Mouse (Mus musculus) testis, adult 2 months (tissue): ENCODE data around the gene Top3a. TPM values are rescaled to one million over a fixed set of nuclear protein-coding genes. Genes with fewer than 3 reads are reported as not detected.

Experiments used
- H3K27ac ChIP-seq: fragments of 200-500 bp; 2 replicates; pipeline ENCODE4 v1.5.1; 2012; ENCODE audit warnings: low read depth, low read length; ENCODE audit not compliant: control insufficient read depth, insufficient read depth
- H3K27me3 ChIP-seq: fragments of 200-500 bp; 2 replicates; pipeline ENCODE4 v1.6.1; 2012; ENCODE audit warnings: mild to moderate bottlenecking, low read length, moderate library complexity; ENCODE audit not compliant: control insufficient read depth, insufficient read depth
- H3K36me3 ChIP-seq: fragments of 200-500 bp; 2 replicates; pipeline ENCODE4 v1.6.1; 2012; ENCODE audit warnings: mild to moderate bottlenecking, low read length; ENCODE audit not compliant: control insufficient read depth, insufficient read depth
- H3K4me1 ChIP-seq: fragments of 200-500 bp; 2 replicates; pipeline ENCODE4 v1.6.1; 2012; ENCODE audit warnings: low read length; ENCODE audit not compliant: control insufficient read depth, insufficient read depth
- H3K4me3 ChIP-seq: fragments of 200-500 bp; 2 replicates; pipeline ENCODE4 v1.5.1; 2012; ENCODE audit warnings: low read depth, mild to moderate bottlenecking, low read length, moderate library complexity, mixed read lengths; ENCODE audit not compliant: control insufficient read depth
- CTCF ChIP-seq: fragments of 200-500 bp; IDR thresholded peaks from 2 replicates; pipeline ENCODE4 v1.5.1; 2012; ENCODE audit warnings: low read depth, mild to moderate bottlenecking, inconsistent platforms, low read length, moderate library complexity; ENCODE audit not compliant: control insufficient read depth, insufficient read depth, insufficient replicate concordance
- POLR2A ChIP-seq: fragments of 200-500 bp; IDR thresholded peaks from 2 replicates; pipeline ENCODE4 v1.6.1; 2012; ENCODE audit warnings: low read depth, mild to moderate bottlenecking, inconsistent platforms, low read length, moderate library complexity; ENCODE audit not compliant: control insufficient read depth
- polyA plus RNA-seq: library from polyadenylated mRNA; depleted of rRNA; stranded (reverse); fragments of >200 nt; gene quantifications from 2 replicates; pipeline ENCODE4 v1.2.3, GENCODE M21; 2012

Gene Top3a
- polyA plus RNA-seq, 1 experiment, result 14.4 TPM

DNA sequence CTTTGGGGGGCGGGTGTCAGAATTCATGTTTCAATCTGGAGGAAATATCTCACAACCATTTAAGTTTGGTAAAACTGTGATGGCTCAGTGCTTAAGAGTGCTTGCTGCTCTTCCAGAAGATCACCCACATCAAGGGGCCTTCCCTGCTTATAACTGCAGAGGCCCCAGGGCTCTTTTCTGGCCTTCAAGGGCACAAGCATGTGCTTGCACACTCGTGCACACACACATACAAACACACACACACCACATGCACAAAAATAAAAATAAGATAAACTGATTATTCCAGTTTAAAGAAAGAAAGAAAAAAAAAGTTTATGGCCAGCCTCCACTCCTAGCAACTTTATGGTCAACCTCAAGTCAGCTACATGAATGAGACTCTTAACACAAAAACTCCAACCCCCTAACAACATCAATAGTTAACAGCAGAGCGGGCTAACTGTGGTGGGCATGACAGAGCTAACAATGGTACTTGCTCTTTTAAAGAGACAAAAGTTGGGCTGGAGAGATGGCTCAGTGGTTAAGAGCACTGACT, 2.9 kb downstream of the Top3a start:
- peaks cover 9% of the 10 kb centered on the region for H3K4me1 ChIP-seq
- H3K36me3 ChIP-seq, result peaks cover under 1% of the 10 kb centered on the region
- no peaks in the 10 kb centered on the region for H3K27me3 ChIP-seq
- H3K4me3 ChIP-seq, result no peak overlapping the region
- TF ChIP-seq CTCF (no peak), POLR2A (no peak)
- no peak overlapping the region for H3K27ac ChIP-seq

- Histone ChIP-seq H3K36me3 (no peaks in the 10 kb centered on the region; the same call in 1 of the 2 replicates), H3K27me3 (no peaks in the 10 kb centered on the region), H3K4me1 (peaks cover 4% of the 10 kb centered on the region), H3K27ac (no peak overlapping the region), H3K4me3 (no peak overlapping the region)
- no peak for TF ChIP-seq CTCF
- TF ChIP-seq POLR2A, result no peak
Observed at GRCm38 (mm10) chr11:60772161-60772560, 5.0 kb downstream of the Top3a start.

DNA sequence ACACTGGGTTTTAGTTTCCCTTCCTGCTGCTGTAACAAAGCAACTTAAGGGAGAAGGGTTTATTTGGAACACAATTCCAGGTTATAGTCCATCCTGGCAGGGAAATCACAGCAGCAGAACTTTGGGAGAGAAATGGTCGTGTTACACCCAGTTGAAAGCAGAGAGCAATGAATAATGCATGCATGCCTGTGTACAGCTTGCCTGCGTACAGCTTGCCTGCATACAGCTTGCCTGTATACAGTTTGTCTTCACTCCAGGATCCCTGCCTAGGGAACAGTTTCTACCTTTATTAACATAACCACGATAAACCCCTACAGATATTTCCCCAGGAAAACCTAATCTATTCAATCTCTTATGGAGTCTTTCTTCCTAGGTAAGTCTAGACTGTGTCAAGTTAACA, 6.4 kb downstream of the Top3a start:
- Histone ChIP-seq H3K36me3 (no peaks in the 10 kb centered on the region; the same call in 1 of the 2 replicates), H3K4me1 (peaks cover 4% of the 10 kb centered on the region), H3K27ac (no peak overlapping the region), H3K27me3 (no peaks in the 10 kb centered on the region), H3K4me3 (no peak overlapping the region)
- no peak for TF ChIP-seq POLR2A
- TF ChIP-seq CTCF, result no peak

DNA sequence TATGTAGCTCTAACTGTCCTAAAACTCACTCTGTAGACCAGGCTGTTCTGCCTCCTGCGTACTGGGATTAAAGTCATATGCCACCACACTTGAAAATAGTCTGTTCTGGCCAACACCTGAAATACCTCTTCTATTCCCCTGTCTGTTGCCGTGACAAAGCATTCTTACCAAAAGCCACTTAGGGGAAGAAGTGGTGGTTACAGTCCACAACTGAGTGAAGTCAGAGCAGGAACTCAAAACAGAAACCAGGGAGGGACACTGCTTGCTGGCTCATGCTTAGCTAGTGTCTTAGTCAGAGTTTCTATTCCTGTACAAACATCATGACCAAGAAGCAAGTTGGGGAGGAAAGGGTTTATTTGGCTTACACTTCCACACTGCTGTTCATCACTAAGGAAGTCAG, 7.8 kb downstream of the Top3a start:
- Histone ChIP-seq H3K27ac (0 out of 2 replicates have a peak overlapping the region, but pooled peaks have one; percentile 36), H3K4me1 (peaks cover 4% of the 10 kb centered on the region), H3K27me3 (no peaks in the 10 kb centered on the region), H3K4me3 (no peak overlapping the region), H3K36me3 (no peaks in the 10 kb centered on the region; the same call in 1 of the 2 replicates)
- TF ChIP-seq CTCF (no peak), POLR2A (no peak)

GRCm38 (mm10) chr11:60766969-60767368, 10.2 kb downstream of the Top3a start:
- no peak overlapping the region for H3K4me3 ChIP-seq
- no peak overlapping the region for H3K27ac ChIP-seq
- H3K36me3 ChIP-seq, result no peaks in the 10 kb centered on the region; the same call in 1 of the 2 replicates
- H3K27me3 ChIP-seq, result no peaks in the 10 kb centered on the region
- no peaks in the 10 kb centered on the region for H3K4me1 ChIP-seq
- TF ChIP-seq POLR2A (no peak), CTCF (no peak)

- no peaks in the 10 kb centered on the region for H3K27me3 ChIP-seq
- H3K27ac ChIP-seq, result no peak overlapping the region
- TF ChIP-seq CTCF (no peak), POLR2A (no peak)
- H3K36me3 ChIP-seq, result peaks cover 3% of the 10 kb centered on the region
- H3K4me3 ChIP-seq, result no peak overlapping the region
- no peaks in the 10 kb centered on the region for H3K4me1 ChIP-seq
Observed at GRCm38 (mm10) chr11:60761681-60762080, 15.5 kb downstream of the Top3a start.

- Histone ChIP-seq H3K4me1 (no peaks in the 10 kb centered on the region), H3K27ac (no peak overlapping the region), H3K36me3 (peaks cover 2% of the 10 kb centered on the region; the same call in 1 of the 2 replicates), H3K4me3 (no peak overlapping the region), H3K27me3 (no peaks in the 10 kb centered on the region)
- no peak for TF ChIP-seq POLR2A
- no peak for TF ChIP-seq CTCF
Observed at GRCm38 (mm10) chr11:60755570-60755969, 21.6 kb downstream of the Top3a start.
